Mouse (Mus musculus) left cerebral cortex, adult 18-20 months (tissue): Measurements from ENCODE around the gene Pklr. TPM values are rescaled to one million over a fixed set of nuclear protein-coding genes. Genes with fewer than 3 reads are reported as not detected.

Experiments used
- DNase-seq, 2 experiments: peaks; one replicate each; pipeline ENCODE4 v3.0.0; 2021 to 2022; ENCODE audit warnings: low spot score in 2 of 2, mixed read lengths in 1 of 2
- long read RNA-seq, 2 experiments: library from polyadenylated mRNA; stranded (forward); transcript quantifications; one replicate each; pipeline ENCODE4 v2.0.0; 2021
- total RNA-seq, 2 experiments: library from RNA; stranded (reverse); gene quantifications; 2 replicates each; pipeline ENCODE4 v1.2.3; 2021

The Pklr gene
- total RNA-seq: not detected
- long read RNA-seq, experiment 1: 0 reads
- long read RNA-seq, experiment 2: 0 reads

- no peak for DNase-seq
These were observed at the start of gene Pklr for GRCm38 (mm10) chr3:89135958-89136357. Gene Pklr, plus strand, starts transcription at chr3:89136142.

- peak; percentile 78 to 87 for DNase-seq
These were observed 48.4 kb upstream of the Pklr start for GRCm38 (mm10) chr3:89087338-89088110.

- no peak for DNase-seq
These were observed 47.0 kb upstream of the Pklr start for GRCm38 (mm10) chr3:89088974-89089373.

- DNase-seq: peak; percentile 85 to 90
These were observed 45.9 kb upstream of the Pklr start for GRCm38 (mm10) chr3:89089882-89090591.

- DNase-seq: peak; percentile 82 to 86
These were observed 45.0 kb upstream of the Pklr start for GRCm38 (mm10) chr3:89090694-89091655.

- no peak for DNase-seq
These were observed 44.0 kb upstream of the Pklr start for GRCm38 (mm10) chr3:89091811-89092508.

GRCm38 (mm10) chr3:89092509-89093090 is 43.3 kb upstream of the Pklr start:
- DNase-seq: no peak

GRCm38 (mm10) chr3:89093175-89093574 is 42.8 kb upstream of the Pklr start, which contains the start of gene Rusc1:
Gene Rusc1, minus strand, starts transcription at chr3:89093311.
- DNase-seq: peak; percentile 93 to 95

- no peak for DNase-seq
These were observed 41.9 kb upstream of the Pklr start for GRCm38 (mm10) chr3:89094021-89094420.

- DNase-seq: no peak
These were observed 35.1 kb upstream of the Pklr start, which contains the start of gene Gm43738 for GRCm38 (mm10) chr3:89100811-89101210. Gene Gm43738, minus strand, starts transcription at chr3:89101099.

- DNase-seq: peak; percentile 50 to 52
These were observed 34.5 kb upstream of the Pklr start for GRCm38 (mm10) chr3:89101459-89101811.

GRCm38 (mm10) chr3:89101812-89102494 is 34.0 kb upstream of the Pklr start, which contains the start of gene Fdps:
Gene Fdps, minus strand, starts transcription at chr3:89101959.
- DNase-seq: peak; percentile 94 to 97

GRCm38 (mm10) chr3:89102495-89103290 is 33.2 kb upstream of the Pklr start:
- no peak for DNase-seq

GRCm38 (mm10) chr3:89103291-89103595 is 32.7 kb upstream of the Pklr start:
- DNase-seq: no peak

- no peak for DNase-seq
These were observed 29.1 kb upstream of the Pklr start for GRCm38 (mm10) chr3:89106881-89107280.

- DNase-seq: no peak
These were observed 28.4 kb upstream of the Pklr start for GRCm38 (mm10) chr3:89107545-89107944.

GRCm38 (mm10) chr3:89108146-89108545 is 27.8 kb upstream of the Pklr start:
- DNase-seq: no peak

- DNase-seq: no peak
These were observed 22.9 kb upstream of the Pklr start for GRCm38 (mm10) chr3:89113058-89113457.

- DNase-seq: peak in 1 of 2 experiments; percentile 24
These were observed 20.4 kb upstream of the Pklr start for GRCm38 (mm10) chr3:89115522-89115921.
